Mouse (Mus musculus) heart, embryonic 14.5 days (tissue): Measurements from ENCODE around the gene Dynlt3. TPM values are rescaled to one million over a fixed set of nuclear protein-coding genes. Genes with fewer than 3 reads are reported as not detected.

Experiments
- polyA plus RNA-seq: library from polyadenylated mRNA; unstranded; fragments of >200 nt; fragmentation: Nextera tagmentation; extraction: Ambion mirVana; gene quantifications from 2 replicates; pipeline ENCODE4 v1.2.1, GENCODE M21; 2014

Dynlt3 gene
- polyA plus RNA-seq, 1 experiment from 2014 or later, result 69.5 TPM

Other genes starting within 250 kb of the Dynlt3 start
- 2.6 and 2.9 TPM in 2 replicates for gene Cybb, start 175.2 kb downstream of the Dynlt3 start, polyA plus RNA-seq
- gene H2al1o, start 90.6 kb downstream of the Dynlt3 start, polyA plus RNA-seq, result not detected in 2 replicates
- not detected in 2 replicates for gene Hypm, start 183.9 kb upstream of the Dynlt3 start, polyA plus RNA-seq
- not detected in 2 replicates for gene H2al3, start 186.7 kb upstream of the Dynlt3 start, polyA plus RNA-seq
- gene Sytl5, start 222.6 kb upstream of the Dynlt3 start, polyA plus RNA-seq, result 0.18 and 0.23 TPM in 2 replicates